Mouse (Mus musculus): ENCODE measurements at regions not wholly inside any gene's neighbourhood (a gene's known extent, or its start where the extent isn't known, plus 50 kb on each side); places are given as distances from the start of the nearest gene placed in this dataset.

DNA sequence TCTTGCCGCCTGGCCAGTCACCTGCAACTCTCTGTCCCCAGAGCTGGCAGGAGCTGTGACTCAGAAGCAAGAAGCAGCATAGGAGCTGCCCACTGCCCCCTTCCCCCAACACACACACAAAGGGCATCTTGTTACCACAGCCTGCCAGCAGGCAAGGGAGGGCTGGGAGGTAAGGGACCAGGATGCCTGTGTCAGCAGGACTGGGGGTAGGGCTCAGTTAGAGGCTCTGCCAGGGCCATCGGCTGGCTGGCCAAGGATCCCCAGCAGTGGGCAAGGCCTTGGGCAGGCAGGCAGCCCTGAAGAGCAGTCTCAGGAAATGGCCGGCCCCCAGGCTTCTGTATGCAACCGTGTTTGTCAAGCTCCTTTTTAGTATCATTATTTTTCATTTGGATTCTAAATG is 87.3 kb upstream of the Zmiz1 start:
- TF ChIP-seq EP300 (IDR thresholded peaks at IDR 0.05; ENCODE audit: low read depth) (no peak), CTCF (IDR thresholded peaks at IDR 0.05; ENCODE audit: low read depth) (no peak)
